Mouse (Mus musculus) limb, embryonic 10.5 days (tissue): Measurements from ENCODE around the gene Cyth1. TPM values are rescaled to one million over a fixed set of nuclear protein-coding genes. Genes with fewer than 3 reads are reported as not detected.
A peak's percentile ranks its signal among the peaks of the same experiment; 100 is the strongest.

Source experiments
- DNase-seq: peaks from one replicate; pipeline ENCODE4 v3.0.0-alpha.2; 2017; ENCODE audit warnings: low spot score
- H3K27ac ChIP-seq: fragments of 300-500 bp; sonication (generic); 2 replicates; pipeline ENCODE4 v1.5.1; 2016; ENCODE audit warnings: mild to moderate bottlenecking
- H3K27me3 ChIP-seq: fragments of 300-500 bp; sonication (generic); 2 replicates; pipeline ENCODE4 v1.6.1; 2016; ENCODE audit warnings: low read depth, mild to moderate bottlenecking; ENCODE audit not compliant: poor library complexity, severe bottlenecking
- H3K36me3 ChIP-seq: fragments of 300-500 bp; sonication (generic); 2 replicates; pipeline ENCODE4 v1.6.1; 2016; ENCODE audit warnings: mild to moderate bottlenecking, moderate library complexity
- H3K4me1 ChIP-seq: fragments of 300-500 bp; sonication (generic); 2 replicates; pipeline ENCODE4 v1.6.1; 2016
- H3K4me3 ChIP-seq: fragments of 300-500 bp; sonication (generic); 2 replicates; pipeline ENCODE4 v1.5.1; 2016; ENCODE audit warnings: mild to moderate bottlenecking, moderate library complexity
- H3K9me3 ChIP-seq: fragments of 300-500 bp; sonication (generic); replicated peaks from 2 replicates; pipeline ENCODE4 v1.6.1; 2016; ENCODE audit warnings: mild to moderate bottlenecking
- WGBS: fragments of 180-500 bp; shearing (Covaris S2); methylation state at CpG from one replicate; pipeline ENCODE4 v1.1.7; 2016; 5-methylcytosine and 5-hydroxymethylcytosine counted together
- polyA plus RNA-seq: library from polyadenylated mRNA; unstranded; fragments of >200 nt; fragmentation: Nextera tagmentation; extraction: Ambion mirVana; gene quantifications from 2 replicates; pipeline ENCODE4 v1.2.1, GENCODE M21; 2016

The Cyth1 gene
- polyA plus RNA-seq, 1 experiment from 2014 or later = 22.6 TPM

GRCm38 (mm10) chr11:118247359-118248095, 865 bp downstream of the Cyth1 start:
- Histone ChIP-seq H3K27me3 (no peaks in the 10 kb centered on the region), H3K4me1 (peaks cover 44% of the 10 kb centered on the region), H3K27ac (peak overlapping the region; percentile 95), H3K9me3 (no peaks in the 10 kb centered on the region), H3K4me3 (peak overlapping the region; percentile 97), H3K36me3 (no peaks in the 10 kb centered on the region)
- WGBS = 3% methylated on average over 43 of the region's 43 CpGs
- peak; percentile 75 for DNase-seq

DNA sequence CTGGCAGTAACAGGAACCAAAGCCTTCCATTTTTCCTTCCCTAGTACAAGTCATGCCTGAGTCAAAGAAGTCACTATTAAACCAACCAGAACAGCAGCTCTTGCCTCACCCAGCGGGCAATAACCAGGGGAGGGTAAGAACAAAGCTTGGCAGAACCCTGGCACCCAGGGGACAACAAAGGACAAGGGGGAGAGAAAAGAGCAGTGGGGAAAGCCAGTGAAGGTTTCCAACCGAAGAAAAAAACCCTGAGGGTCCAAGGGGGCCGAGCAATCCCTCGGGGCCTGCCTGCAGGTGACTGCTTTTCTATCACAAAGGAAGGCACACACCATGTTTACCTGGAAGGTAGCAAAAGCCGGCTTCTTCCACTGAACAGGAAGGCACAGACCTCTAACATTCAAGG, 1.7 kb downstream of the Cyth1 start:
- peak overlapping the region; percentile 97 for H3K4me3 ChIP-seq
- no peaks in the 10 kb centered on the region for H3K9me3 ChIP-seq
- WGBS = 72% methylated on average over 5 of the region's 5 CpGs
- DNase-seq = no peak
- no peaks in the 10 kb centered on the region for H3K27me3 ChIP-seq
- H3K27ac ChIP-seq = peak overlapping the region; percentile 95
- H3K4me1 ChIP-seq = peaks cover 52% of the 10 kb centered on the region
- H3K36me3 ChIP-seq = no peaks in the 10 kb centered on the region

GRCm38 (mm10) chr11:118245130-118245529, 3.3 kb downstream of the Cyth1 start:
- Histone ChIP-seq H3K9me3 (no peaks in the 10 kb centered on the region), H3K36me3 (no peaks in the 10 kb centered on the region), H3K4me3 (no peak overlapping the region), H3K27ac (no peak overlapping the region), H3K4me1 (peaks cover 64% of the 10 kb centered on the region), H3K27me3 (no peaks in the 10 kb centered on the region)
- DNase-seq = no peak
- 95% methylated on average over 2 of the region's 2 CpGs for WGBS

GRCm38 (mm10) chr11:118243627-118244261, 4.6 kb downstream of the Cyth1 start:
- Histone ChIP-seq H3K27ac (no peak overlapping the region), H3K9me3 (no peaks in the 10 kb centered on the region), H3K27me3 (no peaks in the 10 kb centered on the region), H3K4me1 (peaks cover 66% of the 10 kb centered on the region), H3K36me3 (no peaks in the 10 kb centered on the region), H3K4me3 (no peak overlapping the region)
- no peak for DNase-seq
- WGBS = 89% methylated on average over 6 of the region's 6 CpGs

DNA sequence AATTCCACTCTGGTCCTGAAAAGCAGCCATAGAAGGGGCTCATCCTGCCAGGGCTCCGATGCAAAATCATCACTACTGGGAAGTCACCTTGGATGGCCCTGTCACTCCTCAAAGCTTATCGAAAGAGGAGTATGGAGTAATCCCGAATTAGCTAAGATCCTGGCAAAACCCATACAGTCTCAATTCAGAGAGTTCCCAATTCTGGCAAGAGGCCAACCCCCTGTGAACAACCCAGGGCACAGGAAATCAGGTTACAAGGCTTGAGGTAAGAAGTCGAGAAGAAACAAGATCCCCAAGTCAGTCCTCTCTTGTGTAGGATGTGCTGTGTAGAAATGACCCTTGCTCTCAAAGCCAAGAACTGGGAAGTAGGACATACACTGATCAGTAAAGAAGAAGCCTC, 5.9 kb downstream of the Cyth1 start:
- H3K27ac ChIP-seq = peak overlapping the region; percentile 4; the same call in 1 of the 2 replicates
- DNase-seq = no peak
- H3K4me3 ChIP-seq = no peak overlapping the region
- no peaks in the 10 kb centered on the region for H3K9me3 ChIP-seq
- WGBS = 86% methylated on average over 4 of the region's 4 CpGs
- H3K27me3 ChIP-seq = no peaks in the 10 kb centered on the region
- H3K36me3 ChIP-seq = no peaks in the 10 kb centered on the region
- H3K4me1 ChIP-seq = peaks cover 69% of the 10 kb centered on the region

GRCm38 (mm10) chr11:118240388-118240787, 8.0 kb downstream of the Cyth1 start:
- Histone ChIP-seq H3K4me3 (peak overlapping the region; percentile 37; the same call in 1 of the 2 replicates), H3K36me3 (no peaks in the 10 kb centered on the region), H3K27ac (peak overlapping the region; percentile 91), H3K4me1 (peaks cover 64% of the 10 kb centered on the region), H3K9me3 (no peaks in the 10 kb centered on the region), H3K27me3 (no peaks in the 10 kb centered on the region)
- WGBS = 74% methylated on average over 4 of the region's 4 CpGs
- no peak for DNase-seq

DNA sequence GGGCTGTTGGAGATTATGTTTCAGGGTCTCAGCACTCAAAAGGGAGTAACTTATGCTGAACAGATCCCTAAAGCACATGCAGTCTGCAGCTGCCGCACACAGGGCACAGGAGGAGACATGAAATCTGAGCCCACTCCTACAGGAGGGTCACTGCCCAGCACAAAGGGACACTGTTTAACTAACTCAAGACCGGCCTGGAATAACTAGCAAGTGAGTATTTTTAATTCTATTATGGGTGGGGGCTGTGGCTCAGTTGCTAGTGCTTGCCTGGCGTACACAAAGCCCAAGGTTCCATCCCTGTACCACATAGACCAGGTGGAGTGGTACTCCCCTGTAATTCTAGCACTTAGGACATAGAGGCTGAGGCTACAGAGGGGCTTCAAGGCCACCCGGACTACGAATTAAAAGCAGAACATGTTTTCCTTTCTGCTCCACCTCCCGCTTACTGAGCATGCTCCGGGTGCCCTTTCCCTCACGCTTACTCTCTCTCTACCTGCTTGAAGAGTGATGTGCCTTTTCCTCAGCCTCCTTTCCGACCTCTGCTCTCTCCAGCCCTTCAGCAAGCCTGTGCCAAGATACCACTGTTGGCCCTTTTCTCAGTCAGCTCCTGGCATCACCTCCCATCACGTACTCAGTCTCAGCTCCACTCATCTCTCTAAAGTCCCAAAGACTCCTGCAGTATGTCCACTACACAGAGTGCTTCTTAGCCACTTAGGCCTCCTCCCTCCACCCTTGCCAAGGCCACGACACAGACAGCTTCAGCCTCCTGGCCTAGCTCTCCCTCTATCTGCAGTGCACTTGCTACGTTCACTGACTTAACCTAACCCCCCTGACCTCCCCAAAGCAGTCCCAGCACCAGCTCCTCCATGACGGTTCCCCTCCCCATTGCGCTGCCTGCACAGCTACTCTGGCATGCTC, 8.9 kb downstream of the Cyth1 start:
- H3K27ac ChIP-seq = peak overlapping the region; percentile 91
- WGBS = 40% methylated on average over 14 of the region's 14 CpGs
- H3K27me3 ChIP-seq = no peaks in the 10 kb centered on the region
- DNase-seq = peak; percentile 73
- peak overlapping the region; percentile 37 for H3K4me3 ChIP-seq
- H3K4me1 ChIP-seq = peaks cover 69% of the 10 kb centered on the region
- H3K36me3 ChIP-seq = no peaks in the 10 kb centered on the region
- H3K9me3 ChIP-seq = no peaks in the 10 kb centered on the region

- Histone ChIP-seq H3K9me3 (no peaks in the 10 kb centered on the region), H3K27ac (peak overlapping the region; percentile 91), H3K27me3 (no peaks in the 10 kb centered on the region), H3K4me3 (no peak overlapping the region), H3K36me3 (no peaks in the 10 kb centered on the region), H3K4me1 (peaks cover 64% of the 10 kb centered on the region)
- no peak for DNase-seq
- 45% methylated on average over 6 of the region's 6 CpGs for WGBS
Measured at GRCm38 (mm10) chr11:118236520-118237190, 11.7 kb downstream of the Cyth1 start.

DNA sequence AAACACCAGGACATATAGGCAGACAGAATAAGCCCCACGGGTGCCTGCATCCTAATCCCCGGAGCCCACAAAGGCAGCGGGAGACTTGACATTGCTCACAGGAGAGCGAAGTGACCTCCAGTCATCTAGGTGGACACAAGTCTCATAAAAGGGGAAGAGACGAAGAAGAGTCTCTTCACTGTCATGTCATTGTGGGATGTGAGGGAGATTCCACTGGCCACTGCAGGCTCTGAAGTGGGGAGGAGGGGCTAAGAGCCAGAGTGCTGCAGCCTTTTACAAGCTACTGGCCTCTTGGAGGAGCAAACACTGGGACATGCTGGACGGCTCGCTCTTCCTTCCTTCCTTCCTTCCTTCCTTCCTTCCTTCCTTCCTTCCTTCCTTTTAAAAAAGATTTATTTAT, 13.5 kb downstream of the Cyth1 start:
- 81% methylated on average over 7 of the region's 7 CpGs for WGBS
- H3K27ac ChIP-seq = no peak overlapping the region

GRCm38 (mm10) chr11:118234500-118234899, 13.9 kb downstream of the Cyth1 start:
- no peak for DNase-seq
- Histone ChIP-seq H3K27me3 (no peaks in the 10 kb centered on the region), H3K4me1 (peaks cover 46% of the 10 kb centered on the region), H3K27ac (no peak overlapping the region), H3K4me3 (no peak overlapping the region), H3K36me3 (no peaks in the 10 kb centered on the region), H3K9me3 (no peaks in the 10 kb centered on the region)
- WGBS = 80% methylated on average over 6 of the region's 6 CpGs

More for the DNA sequence above, 13.5 kb downstream of the Cyth1 start:
- H3K4me3 ChIP-seq = no peak overlapping the region
- H3K36me3 ChIP-seq = no peaks in the 10 kb centered on the region
- H3K4me1 ChIP-seq = peaks cover 51% of the 10 kb centered on the region
- DNase-seq = no peak
- no peaks in the 10 kb centered on the region for H3K9me3 ChIP-seq
- no peaks in the 10 kb centered on the region for H3K27me3 ChIP-seq

GRCm38 (mm10) chr11:118233924-118234323, 14.5 kb downstream of the Cyth1 start:
- no peak for DNase-seq
- Histone ChIP-seq H3K36me3 (no peaks in the 10 kb centered on the region), H3K4me3 (no peak overlapping the region), H3K4me1 (peaks cover 41% of the 10 kb centered on the region), H3K27ac (no peak overlapping the region), H3K27me3 (no peaks in the 10 kb centered on the region), H3K9me3 (no peaks in the 10 kb centered on the region)
- WGBS = 84% methylated on average over 3 of the region's 3 CpGs

DNA sequence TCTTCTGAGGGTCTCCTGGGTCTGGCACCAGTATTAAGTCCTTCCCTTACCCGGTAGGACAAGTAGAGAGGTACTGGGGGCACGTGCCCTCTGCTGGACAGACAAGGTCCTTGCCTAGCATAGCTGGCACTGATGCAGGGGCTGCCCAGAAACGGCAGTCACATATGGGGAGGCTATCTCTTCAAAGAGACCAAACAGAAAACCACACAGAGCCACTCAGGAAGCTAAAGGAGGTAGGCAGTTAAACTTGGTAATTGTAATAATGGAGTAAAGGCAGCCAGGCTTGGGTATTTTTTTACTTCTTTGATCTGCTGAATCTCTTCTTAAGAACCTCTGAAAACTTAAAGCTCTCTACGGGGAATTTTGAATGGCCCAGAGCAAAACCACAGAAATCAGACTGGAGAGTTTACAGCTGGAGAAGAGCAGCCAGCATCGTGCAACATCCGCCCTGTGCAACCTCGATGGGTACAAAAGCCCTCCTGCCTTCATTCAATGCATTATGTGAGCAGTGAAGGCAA, 16.0 kb downstream of the Cyth1 start:
- no peak for DNase-seq
- Histone ChIP-seq H3K36me3 (no peaks in the 10 kb centered on the region), H3K27me3 (no peaks in the 10 kb centered on the region), H3K9me3 (no peaks in the 10 kb centered on the region), H3K4me1 (peaks cover 25% of the 10 kb centered on the region), H3K27ac (peak overlapping the region; percentile 59; the same call in 1 of the 2 replicates), H3K4me3 (no peak overlapping the region)
- WGBS = 55% methylated on average over 7 of the region's 7 CpGs
